Mouse (Mus musculus): ENCODE results near the gene Epb42. TPM values are rescaled to one million over a fixed set of nuclear protein-coding genes. Genes with fewer than 3 reads are reported as not detected.
"Not testable (repeated sequence)": the region's sequence is repeated elsewhere in the genome, so short reads cannot be mapped to it uniquely, and the experiment has no call there.

Gene Epb42
- total RNA-seq, 1 experiment from 2014 or later, result 10.3 TPM

- peak; percentile 97 for DNase-seq
These were observed 28.8 kb downstream of the Epb42 start, which contains the start of gene Ccndbp1 for GRCm38 (mm10) chr2:121007925-121008663. Ccndbp1 (plus strand) TSS chr2:121008403.

- no peak for DNase-seq
These were observed 29.9 kb downstream of the Epb42 start for GRCm38 (mm10) chr2:121006986-121007385.

GRCm38 (mm10) chr2:121004018-121004811 lies 32.7 kb downstream of the Epb42 start:
- DNase-seq, result no peak

- DNase-seq, result peak; percentile 23
These were observed 33.3 kb downstream of the Epb42 start for GRCm38 (mm10) chr2:121003586-121003985.

- DNase-seq, result no peak
These were observed 38.0 kb downstream of the Epb42 start for GRCm38 (mm10) chr2:120998863-120999262.

GRCm38 (mm10) chr2:120996607-120997006 lies 40.3 kb downstream of the Epb42 start:
- DNase-seq, result not testable (repeated sequence)

GRCm38 (mm10) chr2:120991196-120991595 lies 45.7 kb downstream of the Epb42 start:
- DNase-seq, result no peak

GRCm38 (mm10) chr2:120985241-120985640 lies 51.6 kb downstream of the Epb42 start:
- no peak for DNase-seq

- DNase-seq, result no peak
These were observed 53.3 kb downstream of the Epb42 start for GRCm38 (mm10) chr2:120983611-120984010.

GRCm38 (mm10) chr2:120980861-120981260 lies 56.0 kb downstream of the Epb42 start:
- DNase-seq, result no peak

- DNase-seq, result no peak
These were observed 57.1 kb downstream of the Epb42 start for GRCm38 (mm10) chr2:120979819-120980218.

GRCm38 (mm10) chr2:120978693-120979037 lies 58.2 kb downstream of the Epb42 start:
- DNase-seq, result no peak

GRCm38 (mm10) chr2:120977926-120978692 lies 58.8 kb downstream of the Epb42 start:
- DNase-seq, result no peak

GRCm38 (mm10) chr2:120976990-120977925 lies 59.6 kb downstream of the Epb42 start, which contains the start of gene Tmem62:
Tmem62 (plus strand) TSS chr2:120977017.
- DNase-seq, result peak; percentile 83

- DNase-seq, result peak; percentile 45
These were observed 60.6 kb downstream of the Epb42 start for GRCm38 (mm10) chr2:120976308-120976707.

GRCm38 (mm10) chr2:120972964-120973363 lies 63.9 kb downstream of the Epb42 start:
- peak; percentile 14 for DNase-seq

- not testable (repeated sequence) for DNase-seq
These were observed 64.6 kb downstream of the Epb42 start for GRCm38 (mm10) chr2:120972257-120972656.

- DNase-seq, result no peak
These were observed 65.1 kb downstream of the Epb42 start for GRCm38 (mm10) chr2:120971766-120972165.

- peak; percentile 93 for DNase-seq
These were observed 66.3 kb downstream of the Epb42 start, which contains the start of gene Ubr1 for GRCm38 (mm10) chr2:120970559-120971080. Ubr1 (minus strand) TSS chr2:120970715.

GRCm38 (mm10) chr2:120970045-120970539 lies 66.8 kb downstream of the Epb42 start:
- peak; percentile 21 for DNase-seq

Measured in adrenal gland, postnatal 14 days (tissue).